Mouse (Mus musculus) layer of hippocampus, adult 9-10 months (tissue): ENCODE measurements around the gene Skil.

Experiments used
- DNase-seq: peaks from one replicate; pipeline ENCODE4 v3.0.0; 2022; ENCODE audit warnings: low spot score

Gene Skil

GRCm38 (mm10) chr3:31083507-31084245 lies 11.2 kb upstream of the Skil start:
- DNase-seq = no peak

GRCm38 (mm10) chr3:31085000-31085399 lies 9.9 kb upstream of the Skil start:
- no peak for DNase-seq

GRCm38 (mm10) chr3:31088789-31089775 lies 5.8 kb upstream of the Skil start:
- DNase-seq = no peak

GRCm38 (mm10) chr3:31089956-31090355 lies 4.9 kb upstream of the Skil start:
- no peak for DNase-seq

GRCm38 (mm10) chr3:31093196-31093595 lies 1.7 kb upstream of the Skil start:
- peak; percentile 75 for DNase-seq

GRCm38 (mm10) chr3:31093627-31094351 lies 1.1 kb upstream of the Skil start:
- DNase-seq = peak; percentile 65

- no peak for DNase-seq
Observed at GRCm38 (mm10) chr3:31095179-31095490, 277 bp downstream of the Skil start.

GRCm38 (mm10) chr3:31095491-31096154 lies 765 bp downstream of the Skil start:
- DNase-seq = no peak

- DNase-seq = no peak
Observed at GRCm38 (mm10) chr3:31096155-31097101, 1.6 kb downstream of the Skil start.

- no peak for DNase-seq
Observed at GRCm38 (mm10) chr3:31097102-31097720, 2.4 kb downstream of the Skil start.

- no peak for DNase-seq
Observed at GRCm38 (mm10) chr3:31097976-31098375, 3.1 kb downstream of the Skil start.

- DNase-seq = no peak
Observed at GRCm38 (mm10) chr3:31098556-31098955, 3.7 kb downstream of the Skil start.

GRCm38 (mm10) chr3:31100026-31100425 lies 5.2 kb downstream of the Skil start:
- no peak for DNase-seq

GRCm38 (mm10) chr3:31100802-31101201 lies 5.9 kb downstream of the Skil start:
- DNase-seq = no peak

GRCm38 (mm10) chr3:31104936-31105335 lies 10.1 kb downstream of the Skil start:
- DNase-seq = no peak

GRCm38 (mm10) chr3:31106597-31106996 lies 11.7 kb downstream of the Skil start:
- no peak for DNase-seq

- no peak for DNase-seq
Observed at GRCm38 (mm10) chr3:31107674-31108073, 12.8 kb downstream of the Skil start.

- DNase-seq = no peak
Observed at GRCm38 (mm10) chr3:31109108-31109507, 14.2 kb downstream of the Skil start.

GRCm38 (mm10) chr3:31123098-31123497 lies 28.2 kb downstream of the Skil start:
- DNase-seq = no peak

GRCm38 (mm10) chr3:31126303-31126702 lies 31.4 kb downstream of the Skil start:
- no peak for DNase-seq
